Mouse (Mus musculus) bone marrow, adult 2 months (tissue): ENCODE measurements at regions not wholly inside any gene's neighbourhood (a gene's known extent, or its start where the extent isn't known, plus 50 kb on each side); places are given as distances from the start of the nearest gene placed in this dataset.

Source experiments
- H3K27ac ChIP-seq: fragments of 200-500 bp; 2 replicates; pipeline ENCODE4 v1.5.1; 2012; ENCODE audit warnings: low read depth, mild to moderate bottlenecking, control low read depth, inconsistent platforms, low read length; ENCODE audit not compliant: control insufficient read depth, poor library complexity, insufficient read depth
- H3K4me1 ChIP-seq: fragments of 200-500 bp; 2 replicates; pipeline ENCODE4 v1.6.1; 2011; ENCODE audit warnings: low read length; ENCODE audit not compliant: control insufficient read depth, insufficient read depth
- H3K4me3 ChIP-seq: fragments of 200-500 bp; replicated peaks from 2 replicates; pipeline ENCODE3; 2011; ENCODE audit warnings: mild to moderate bottlenecking, low read depth, low read length, control low read depth; ENCODE audit not compliant: control insufficient read depth
- CTCF ChIP-seq: fragments of 200-500 bp; IDR thresholded peaks from 2 replicates; pipeline ENCODE4 v1.5.1; 2011; ENCODE audit warnings: low read length, control low read depth; ENCODE audit not compliant: control insufficient read depth, insufficient read depth
- POLR2A ChIP-seq: fragments of 200-500 bp; IDR thresholded peaks from 2 replicates; pipeline ENCODE4 v1.6.1; 2011; ENCODE audit warnings: low read depth, mild to moderate bottlenecking, control low read depth, low read length, borderline replicate concordance; ENCODE audit not compliant: control insufficient read depth
- WGBS: fragments of 180-500 bp; shearing (Covaris S2); methylation state at CpG from one replicate; pipeline ENCODE4 v1.1.7; 2018; 5-methylcytosine and 5-hydroxymethylcytosine counted together

DNA sequence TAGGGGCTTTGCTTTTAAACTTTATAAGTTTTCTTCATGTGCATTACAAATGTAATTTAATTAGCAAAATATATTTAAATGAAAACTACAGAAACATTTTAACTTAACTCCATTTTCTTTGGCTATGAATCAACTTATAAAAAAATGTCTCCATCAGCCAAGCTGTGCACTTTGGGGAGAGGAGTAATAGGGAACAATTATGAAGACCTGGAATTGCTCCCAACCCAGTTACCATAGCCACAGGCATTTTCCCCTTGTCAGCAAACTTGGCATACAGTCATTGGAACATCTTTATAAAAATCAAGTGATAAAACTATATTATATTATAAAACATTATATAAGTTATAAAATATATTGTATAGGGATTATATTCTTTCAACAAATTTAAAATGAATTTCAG lies 65.0 kb downstream of the Atxn7l3b start:
- Histone ChIP-seq H3K27ac (no peak overlapping the region), H3K4me1 (no peaks in the 10 kb centered on the region), H3K4me3 (no peak overlapping the region)
- TF ChIP-seq CTCF (no peak), POLR2A (no peak)

DNA sequence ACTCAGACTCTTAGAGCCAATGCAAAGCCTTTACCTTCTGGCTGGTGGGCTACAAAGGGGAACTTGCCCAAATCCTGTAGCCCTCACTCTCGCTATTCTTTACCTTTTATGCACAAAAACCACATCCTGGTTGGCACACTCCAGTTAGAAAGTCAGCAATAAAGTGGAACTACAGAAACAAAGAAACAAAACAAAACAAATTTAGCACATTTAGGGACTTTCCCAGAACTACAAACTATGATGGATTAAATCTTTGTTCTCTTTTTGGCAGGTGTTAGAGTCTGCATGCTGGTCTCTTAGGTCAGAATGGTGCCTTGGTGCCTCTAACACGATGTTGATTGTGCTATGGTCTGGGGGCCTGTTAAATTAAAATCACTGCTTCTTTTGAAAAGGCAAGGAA lies 65.4 kb downstream of the Atxn7l3b start:
- TF ChIP-seq CTCF (no peak), POLR2A (no peak)
- Histone ChIP-seq H3K27ac (no peak overlapping the region), H3K4me3 (no peak overlapping the region), H3K4me1 (no peaks in the 10 kb centered on the region)
- WGBS: 2% methylated on average over 2 of the region's 2 CpGs

DNA sequence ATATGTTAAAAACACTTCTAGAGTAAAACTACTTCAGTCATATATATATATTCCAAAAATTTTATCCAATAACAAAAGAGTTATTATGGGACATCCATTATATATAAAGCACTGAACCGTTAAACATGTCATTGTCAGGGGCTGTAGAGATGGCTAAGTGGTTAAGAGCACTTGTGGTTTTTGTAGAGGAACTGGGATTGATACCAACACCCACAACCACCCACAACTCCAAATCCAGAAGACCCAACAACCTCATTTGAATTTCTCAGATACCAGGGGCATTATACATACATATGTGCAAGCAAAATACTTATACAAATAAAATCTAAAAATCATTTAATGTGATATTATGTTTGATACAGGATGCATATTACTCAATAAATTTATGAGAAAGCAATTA lies 76.8 kb downstream of the Atxn7l3b start:
- Histone ChIP-seq H3K4me3 (no peak overlapping the region), H3K4me1 (no peaks in the 10 kb centered on the region), H3K27ac (no peak overlapping the region)
- WGBS: 2% methylated on average over 1 of the region's 1 CpGs
- TF ChIP-seq POLR2A: no peak
- TF ChIP-seq CTCF: no peak

DNA sequence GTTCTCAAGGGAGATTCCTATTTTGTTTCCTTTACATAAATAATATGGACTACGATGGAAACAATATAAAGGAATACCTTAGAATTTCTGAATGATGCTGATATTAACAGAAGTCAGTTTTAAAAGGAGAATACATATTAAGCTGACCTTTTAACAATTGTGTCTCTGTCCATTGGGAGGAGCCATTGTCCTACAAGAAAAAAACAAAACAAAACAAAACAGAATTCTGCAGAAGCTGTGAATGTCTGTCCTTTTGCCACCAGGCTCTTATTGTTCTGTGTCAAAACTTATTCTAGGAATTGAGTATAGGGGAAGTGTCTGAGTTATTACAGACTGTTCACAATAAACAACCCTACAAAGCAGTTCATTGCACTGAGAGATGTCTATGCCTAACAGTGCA lies 82.6 kb downstream of the Atxn7l3b start:
- no peak overlapping the region for H3K4me3 ChIP-seq
- no peak overlapping the region for H3K27ac ChIP-seq
- TF ChIP-seq POLR2A (no peak), CTCF (no peak)
- no peaks in the 10 kb centered on the region for H3K4me1 ChIP-seq
- 71% methylated on average over 1 of the region's 1 CpGs for WGBS

DNA sequence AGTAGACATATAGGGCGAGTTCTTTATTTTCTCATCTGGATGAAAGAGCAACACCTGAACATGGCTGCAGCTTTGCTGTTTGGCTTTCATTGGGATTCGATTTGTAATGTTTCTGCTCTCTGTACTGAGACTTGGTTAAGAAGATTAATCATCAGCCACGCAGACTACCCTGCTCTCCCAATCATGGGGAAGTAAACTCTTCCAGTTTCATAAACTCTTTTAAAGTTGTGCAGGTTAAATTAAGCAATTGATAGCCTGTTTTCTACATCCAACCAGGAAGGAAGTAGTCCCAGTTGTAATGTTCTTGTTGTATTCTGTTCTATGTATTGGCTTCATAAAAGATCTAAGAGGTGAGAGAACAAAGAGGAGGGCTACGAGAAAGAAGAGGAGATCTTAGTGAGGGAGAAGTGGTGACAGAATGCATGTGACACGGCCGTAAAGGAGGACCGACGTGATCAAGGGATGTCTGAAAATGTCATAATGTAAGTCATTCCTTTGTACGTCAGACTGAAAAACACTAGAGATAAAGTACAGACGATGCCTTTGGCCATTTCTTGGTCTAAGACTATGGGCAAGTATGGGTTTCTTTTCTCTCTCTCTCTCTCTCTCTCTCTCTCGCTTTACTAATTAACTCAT lies 91.3 kb downstream of the Atxn7l3b start:
- TF ChIP-seq POLR2A (no peak), CTCF (no peak)
- H3K4me3 ChIP-seq: peak overlapping the region; percentile 75
- no peaks in the 10 kb centered on the region; the same call in 1 of the 2 replicates for H3K4me1 ChIP-seq
- WGBS: 32% methylated on average over 11 of the region's 11 CpGs
- H3K27ac ChIP-seq: no peak overlapping the region

DNA sequence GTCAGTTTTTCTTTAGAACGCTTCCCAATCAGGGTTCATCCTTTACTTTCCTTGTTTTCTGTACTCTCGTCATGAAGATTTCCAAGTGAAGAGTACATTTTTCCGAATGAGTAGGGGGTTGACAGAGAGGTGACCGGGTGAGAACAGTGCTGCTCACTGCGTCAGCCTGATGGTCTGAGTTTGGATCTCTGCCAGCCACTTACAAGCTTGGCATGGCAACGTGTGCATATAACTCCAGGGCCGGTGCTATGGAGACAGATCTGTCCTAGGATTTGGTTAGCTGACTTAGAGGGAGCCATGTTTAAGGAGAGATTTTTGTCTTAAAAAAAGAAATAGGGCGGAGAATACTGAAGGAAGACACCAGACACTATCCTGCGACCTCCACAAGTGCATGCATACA lies 92.8 kb downstream of the Atxn7l3b start:
- 56% methylated on average over 9 of the region's 9 CpGs for WGBS

DNA sequence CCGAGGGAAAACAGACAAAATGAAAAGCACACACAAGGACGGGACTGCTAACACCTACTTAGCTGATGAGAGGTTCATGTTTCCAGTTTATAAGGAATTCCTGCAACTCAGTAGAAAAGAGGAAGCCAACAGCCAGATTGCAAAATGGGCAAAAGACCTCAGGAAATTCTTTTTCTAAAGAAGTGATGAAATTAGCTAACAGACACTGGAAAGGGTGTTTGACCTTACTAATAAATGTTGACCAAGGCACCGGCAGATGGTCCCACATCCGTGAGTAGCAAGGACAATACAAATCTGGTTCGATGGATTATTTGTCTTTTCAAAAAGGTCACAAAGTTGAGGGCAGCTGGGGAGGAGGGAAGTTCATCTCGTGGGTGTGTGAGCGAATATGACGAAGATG lies 93.3 kb downstream of the Atxn7l3b start:
- Histone ChIP-seq H3K4me1 (no peaks in the 10 kb centered on the region; the same call in 1 of the 2 replicates), H3K4me3 (peak overlapping the region; percentile 62), H3K27ac (peak overlapping the region; percentile 19; the same call in 1 of the 2 replicates)
- WGBS: 32% methylated on average over 8 of the region's 8 CpGs
- TF ChIP-seq CTCF (no peak), POLR2A (no peak)

More for the DNA sequence above, 92.8 kb downstream of the Atxn7l3b start:
- TF ChIP-seq POLR2A: no peak
- no peak for TF ChIP-seq CTCF
- H3K4me1 ChIP-seq: no peaks in the 10 kb centered on the region; the same call in 1 of the 2 replicates
- peak overlapping the region; percentile 59; the same call in 1 of the 2 replicates for H3K27ac ChIP-seq
- peak overlapping the region; percentile 37 for H3K4me3 ChIP-seq

DNA sequence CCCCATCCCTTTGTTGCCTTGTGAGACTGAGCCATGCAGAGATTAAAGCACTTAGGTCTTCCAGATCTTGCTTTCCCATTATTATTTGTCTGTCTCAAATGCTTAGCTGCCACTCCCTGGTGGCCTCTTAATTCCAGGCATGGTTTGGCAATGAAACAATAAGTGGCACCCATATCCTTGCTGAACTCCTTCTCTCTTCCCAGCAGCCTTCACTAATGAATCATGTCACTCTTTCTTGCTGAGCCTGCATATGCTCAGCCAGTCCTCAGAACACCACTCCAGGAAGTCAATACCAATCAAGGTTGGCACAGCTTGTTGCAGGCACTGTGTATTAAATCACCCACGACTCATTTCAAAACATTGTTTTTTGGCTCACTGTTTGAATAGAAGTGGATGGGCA lies 118.6 kb downstream of the Atxn7l3b start:
- no peak overlapping the region for H3K4me3 ChIP-seq
- no peaks in the 10 kb centered on the region for H3K4me1 ChIP-seq
- no peak overlapping the region for H3K27ac ChIP-seq
- no peak for TF ChIP-seq POLR2A
- no peak for TF ChIP-seq CTCF
- WGBS: 39% methylated on average over 1 of the region's 1 CpGs

DNA sequence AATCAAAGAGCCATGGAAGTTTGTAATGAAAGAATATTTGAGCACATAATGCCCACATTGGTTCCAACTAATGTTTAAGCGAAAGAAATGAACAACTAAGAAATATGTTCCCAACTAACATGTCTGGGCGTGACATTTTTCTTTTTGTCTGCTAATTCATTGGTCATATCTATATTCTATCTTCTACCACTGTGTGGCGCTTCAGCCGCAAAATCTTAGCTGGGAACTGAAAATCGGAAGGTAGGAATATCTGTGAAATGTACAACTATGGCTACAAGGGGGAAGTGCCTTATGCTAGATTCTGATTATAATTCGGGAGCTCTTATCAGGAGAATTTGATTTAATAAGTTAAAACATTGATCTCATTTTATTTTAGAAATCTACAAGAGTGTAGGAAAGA lies 125.2 kb downstream of the Atxn7l3b start:
- 35% methylated on average over 6 of the region's 6 CpGs for WGBS
- H3K4me1 ChIP-seq: no peaks in the 10 kb centered on the region
- H3K4me3 ChIP-seq: no peak overlapping the region
- TF ChIP-seq CTCF (no peak), POLR2A (no peak)
- H3K27ac ChIP-seq: no peak overlapping the region
